Mouse (Mus musculus) right cerebral cortex, adult 2 months (tissue): Measurements from ENCODE around the gene Hpcal4.
"Not testable (repeated sequence)": the region's sequence is repeated elsewhere in the genome, so short reads cannot be mapped to it uniquely, and the experiment has no call there.

Experiments
- DNase-seq, 2 experiments: peaks; one replicate each; pipeline ENCODE4 v3.0.0; 2021 to 2022; ENCODE audit warnings: low spot score in 2 of 2

Gene Hpcal4

DNA sequence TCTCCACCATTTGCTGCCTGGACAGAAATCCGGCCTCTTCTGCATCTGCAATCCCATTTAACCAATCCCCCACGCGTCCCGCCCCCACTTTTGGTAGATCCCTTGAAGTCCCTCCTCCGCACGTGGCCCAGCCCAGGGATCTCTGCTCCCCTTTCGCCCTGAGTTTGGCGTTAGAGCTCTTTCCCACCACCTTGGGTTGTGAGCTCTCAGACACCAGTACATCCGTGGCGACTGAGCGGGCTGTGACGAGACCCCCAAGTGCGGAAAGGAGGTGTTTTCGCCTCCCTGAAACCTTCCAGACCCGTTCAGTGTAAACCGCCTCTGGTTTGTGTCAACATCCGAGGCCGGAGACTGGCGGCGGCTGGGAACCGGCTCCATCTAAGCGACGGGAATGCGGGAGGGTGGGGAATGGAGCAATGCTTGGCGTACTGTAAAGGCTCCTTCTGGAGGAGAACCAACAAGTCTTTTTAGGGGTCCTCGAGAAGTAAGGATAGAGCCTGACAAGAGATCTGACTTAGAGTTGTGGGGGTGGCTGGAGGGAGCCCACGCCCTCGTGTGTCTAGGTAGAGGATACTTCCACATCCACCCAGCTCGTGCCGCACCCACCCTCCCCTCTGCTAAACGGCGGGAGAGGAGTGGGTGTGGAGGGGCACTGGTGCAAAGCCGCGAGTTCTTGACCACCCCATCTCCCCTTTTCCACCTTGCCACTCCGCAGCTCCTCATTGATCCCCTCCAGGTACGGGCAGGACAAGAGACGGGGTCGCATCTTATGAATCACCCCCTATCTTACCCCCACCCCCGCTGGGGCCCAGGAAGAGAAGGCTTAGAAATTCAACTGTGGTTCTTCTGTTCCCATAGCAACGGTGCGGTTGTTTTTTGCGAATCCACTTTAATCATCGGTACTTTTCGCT, at the start of gene Hpcal4:
Hpcal4 (plus strand) TSS at position 900 of the 911 bp plus-strand sequence.
- peak; percentile 64 to 65 for DNase-seq

DNA sequence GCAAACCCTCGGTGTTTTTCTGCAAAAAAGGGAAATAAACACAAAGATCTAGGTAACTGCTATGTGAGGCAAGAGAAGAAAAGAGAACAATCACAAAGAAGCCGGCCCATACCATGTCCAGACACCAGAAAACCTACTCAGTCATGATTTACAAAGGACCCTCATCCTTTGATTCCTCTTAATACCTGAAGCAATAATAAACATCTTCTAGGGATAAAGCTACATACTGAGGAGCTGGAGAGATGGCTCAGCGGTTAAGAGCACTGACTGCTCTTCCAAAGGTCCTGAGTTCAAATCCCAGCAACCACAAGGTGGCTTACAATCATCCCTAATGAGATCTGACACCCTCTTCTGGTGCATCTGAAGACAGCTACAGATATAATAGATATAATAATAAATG, 45.5 kb upstream of the Hpcal4 start:
- no peak for DNase-seq

DNA sequence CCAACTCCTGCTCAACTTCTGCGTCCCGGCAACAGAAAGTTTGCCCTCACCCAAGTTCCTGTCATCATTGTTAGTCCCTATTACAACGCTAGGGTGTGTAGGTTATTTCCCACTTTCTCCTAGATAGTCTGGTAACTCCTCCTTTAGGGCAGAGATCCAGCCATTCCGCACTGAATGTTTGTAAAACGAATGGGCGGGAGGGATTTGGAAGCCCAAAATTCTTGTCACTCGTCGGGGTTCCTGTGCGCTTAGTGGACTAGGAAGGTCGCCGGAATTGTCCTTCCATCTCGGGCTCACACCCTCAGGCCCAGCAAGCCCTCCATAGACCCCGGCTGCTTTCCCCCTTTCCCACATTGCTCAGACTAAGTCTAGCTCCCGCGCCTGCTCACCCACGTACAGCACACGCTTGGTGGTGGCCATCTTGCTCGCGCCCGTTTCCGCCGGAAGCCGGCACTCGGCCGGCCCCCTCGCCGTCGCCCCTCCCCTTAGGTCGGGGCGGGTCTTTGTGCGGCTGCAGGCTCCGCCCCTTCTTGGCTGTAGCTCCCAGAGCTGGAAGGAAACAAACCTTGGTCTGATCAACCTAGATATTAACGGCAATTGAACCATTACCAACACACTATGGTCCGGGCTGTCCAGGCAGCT, 43.4 kb upstream of the Hpcal4 start, which contains the start of gene Ppie:
Ppie (minus strand) TSS at position 439 of the 642 bp plus-strand sequence.
- DNase-seq, result peak; percentile 66 to 75

DNA sequence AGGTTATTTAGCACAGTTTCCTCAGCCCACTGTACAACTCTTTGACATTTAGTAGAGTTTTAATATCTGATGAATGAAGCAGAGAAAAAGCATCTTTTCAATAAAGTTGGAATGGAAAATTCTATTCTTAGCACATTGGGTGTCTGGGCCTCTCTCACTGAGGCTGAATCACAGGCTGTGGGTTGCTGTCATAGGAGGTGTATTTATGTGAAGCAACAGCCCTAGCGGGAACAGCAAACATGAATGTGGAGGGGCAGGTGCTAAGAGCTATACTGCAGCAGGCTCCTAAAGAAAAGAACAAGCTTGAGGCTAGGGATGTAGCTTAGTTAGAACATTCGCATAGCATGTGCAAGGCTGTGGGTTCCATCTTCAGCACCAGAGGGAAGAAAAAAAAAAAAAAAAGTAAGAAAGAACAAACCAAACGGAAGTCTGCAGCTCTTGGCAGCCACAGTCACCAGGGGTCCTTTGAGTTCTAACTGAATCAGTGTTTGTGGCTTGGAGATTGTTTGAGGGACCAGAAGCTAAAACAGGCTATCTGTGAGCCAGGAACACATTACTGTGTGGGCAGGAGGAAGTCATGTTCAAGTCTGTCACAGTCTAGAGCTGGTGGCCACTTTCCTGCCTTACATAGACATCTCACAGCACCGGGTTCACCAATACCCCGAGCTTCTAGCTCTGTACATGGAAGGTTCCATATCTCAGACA, 35.4 kb upstream of the Hpcal4 start:
- DNase-seq, result peak; percentile 68 to 74

DNA sequence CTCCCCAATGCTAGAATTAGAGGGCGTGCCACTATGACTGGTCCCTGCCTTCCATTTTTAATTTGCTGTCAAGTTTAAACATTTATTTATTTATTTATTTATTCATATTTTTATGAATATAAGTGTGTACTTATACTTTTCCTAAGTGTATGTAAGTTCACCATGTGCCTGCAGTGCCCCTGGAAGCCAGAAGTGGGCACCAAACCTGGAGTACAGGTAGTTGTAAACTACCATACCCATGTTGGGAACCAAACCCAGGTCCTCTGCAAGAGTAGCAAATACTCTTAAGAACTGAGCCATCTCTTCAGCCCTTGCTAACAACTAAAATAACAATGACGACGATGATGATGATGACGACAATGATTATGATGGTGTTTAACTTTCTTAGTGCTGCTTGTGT, 31.0 kb upstream of the Hpcal4 start:
- DNase-seq, result no peak

- peak; percentile 87 to 89 for DNase-seq
Measured at GRCm38 (mm10) chr4:123152976-123153375, 30.1 kb upstream of the Hpcal4 start.

GRCm38 (mm10) chr4:123155004-123155403, 28.0 kb upstream of the Hpcal4 start:
- peak; percentile 38 to 65 for DNase-seq

DNA sequence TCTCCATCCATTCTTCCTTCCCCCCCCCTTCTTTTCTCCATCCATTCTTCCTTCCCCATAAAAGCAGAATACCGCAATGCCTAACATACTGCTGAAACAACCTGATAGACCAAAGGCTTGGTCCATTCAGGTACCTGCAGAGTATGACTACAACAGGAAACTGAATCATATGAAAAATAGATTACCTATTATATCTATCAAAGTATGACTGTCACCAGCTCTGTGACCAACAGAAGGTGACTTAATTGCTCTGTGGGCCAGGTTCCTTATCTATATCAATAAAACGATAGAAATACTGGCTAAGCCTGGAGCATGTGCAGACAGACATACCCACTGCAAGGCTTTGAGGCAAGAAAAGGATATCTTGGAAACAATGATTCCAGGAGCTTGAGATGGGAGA, 27.6 kb upstream of the Hpcal4 start:
- no peak for DNase-seq

DNA sequence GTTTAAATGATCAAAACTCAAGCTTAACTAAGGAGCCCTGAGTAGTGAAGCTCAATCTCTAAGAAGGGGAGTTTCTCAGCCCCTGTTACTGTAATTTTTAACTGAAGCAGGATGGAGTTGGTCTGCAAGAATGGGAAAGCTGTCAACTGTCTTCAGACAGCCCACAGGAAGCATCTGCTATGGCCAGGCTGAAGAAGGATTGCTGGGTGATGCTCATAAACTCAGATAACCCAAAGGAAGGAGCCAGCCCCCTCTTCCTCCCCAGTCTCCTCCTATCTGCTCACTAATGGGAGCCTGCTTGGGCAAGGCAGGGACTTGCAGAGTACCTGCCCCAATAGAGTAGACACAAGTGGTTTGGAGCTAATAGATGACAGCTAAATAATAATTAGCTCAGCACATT, 27.2 kb upstream of the Hpcal4 start:
- DNase-seq, result no peak

DNA sequence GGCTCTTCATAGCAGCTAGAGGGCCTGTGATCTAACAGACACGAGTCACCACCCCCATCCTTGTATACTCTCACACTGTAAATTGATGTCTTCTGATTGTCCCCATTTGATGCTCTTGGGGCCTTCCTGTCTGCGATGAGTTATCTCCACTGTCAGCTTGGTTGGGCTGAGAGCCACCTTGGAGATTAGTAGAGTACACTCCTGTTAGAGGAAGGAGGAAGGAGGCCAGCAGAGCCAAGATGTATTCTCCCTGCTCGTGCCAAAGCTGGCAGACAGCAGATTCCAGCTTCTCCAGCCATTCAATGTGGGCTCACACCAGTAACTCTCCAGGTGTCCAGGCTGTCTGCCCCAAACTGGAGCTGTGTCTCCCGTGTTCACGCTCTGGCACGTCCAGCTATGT, 22.5 kb upstream of the Hpcal4 start:
- no peak for DNase-seq

DNA sequence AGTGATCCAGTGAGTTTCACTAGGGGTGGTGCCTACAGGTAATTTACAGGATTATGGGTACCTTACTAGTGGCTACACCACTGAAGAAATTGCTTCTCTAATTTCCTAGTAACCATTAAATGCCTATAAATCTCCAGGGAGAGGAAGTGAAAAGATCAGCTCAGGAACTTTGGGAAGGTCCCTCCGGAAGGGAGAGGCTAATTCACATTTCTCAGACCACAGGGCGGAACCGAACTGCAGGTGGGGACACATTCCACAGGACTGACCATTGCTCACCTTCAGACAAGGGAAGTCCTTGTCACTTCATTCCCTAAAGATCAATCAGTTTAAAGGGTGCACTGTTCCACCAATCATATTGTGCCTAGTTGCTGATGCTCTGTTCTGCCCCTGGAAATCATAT, 21.8 kb upstream of the Hpcal4 start:
- not testable (repeated sequence) for DNase-seq

GRCm38 (mm10) chr4:123162305-123162917, 20.6 kb upstream of the Hpcal4 start:
- peak in 1 of 2 experiments; percentile 25 for DNase-seq

DNA sequence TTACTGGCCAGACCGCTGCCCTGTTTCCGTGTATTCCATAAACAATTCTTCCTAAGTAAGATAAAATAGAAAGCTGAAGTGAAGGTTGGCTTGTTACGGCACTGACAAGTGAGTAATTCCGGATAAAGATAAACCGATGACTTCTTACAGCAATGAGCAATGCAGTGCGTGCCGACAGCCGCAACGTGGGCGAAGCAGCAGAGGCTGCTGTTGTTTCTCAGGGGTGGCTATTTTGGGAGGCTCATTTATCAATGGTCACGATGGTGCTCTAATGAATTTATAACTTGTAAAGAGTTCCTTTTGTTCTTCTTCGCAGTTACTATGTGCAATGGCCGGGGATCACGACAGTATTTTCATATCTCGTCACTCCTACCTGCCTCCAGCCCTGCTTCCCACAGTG, 18.9 kb upstream of the Hpcal4 start:
- DNase-seq, result peak; percentile 71 to 73

- DNase-seq, result no peak
Measured at GRCm38 (mm10) chr4:123171811-123172210, 11.2 kb upstream of the Hpcal4 start.

- DNase-seq, result peak; percentile 94 to 96
Measured at GRCm38 (mm10) chr4:123183239-123184056, 421 bp downstream of the Hpcal4 start.

DNA sequence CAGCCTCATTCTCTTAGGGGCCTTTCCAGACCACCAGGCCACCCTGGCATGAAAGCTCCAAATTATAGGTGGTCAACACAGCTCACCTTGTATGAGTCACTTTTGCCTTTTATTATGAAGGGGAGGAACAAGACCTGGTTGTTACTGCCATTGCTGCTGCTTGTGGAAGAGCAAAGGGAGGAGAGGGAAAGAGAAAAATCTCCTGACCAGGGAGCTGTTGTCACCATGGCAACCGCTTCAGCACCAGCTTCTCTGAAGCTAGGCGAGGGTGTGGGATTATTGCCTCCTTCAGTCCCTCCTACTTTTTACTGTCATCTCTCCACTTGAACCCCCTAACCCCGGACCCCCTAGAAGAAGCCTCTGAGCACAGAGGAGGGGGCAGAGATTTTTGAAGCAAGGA, 1.8 kb downstream of the Hpcal4 start:
- peak; percentile 58 to 71 for DNase-seq

- peak; percentile 61 to 64 for DNase-seq
Measured at GRCm38 (mm10) chr4:123192336-123192735, 9.3 kb downstream of the Hpcal4 start.

GRCm38 (mm10) chr4:123193791-123194190, 10.8 kb downstream of the Hpcal4 start:
- DNase-seq, result peak in 1 of 2 experiments; percentile 48

- no peak for DNase-seq
Measured at GRCm38 (mm10) chr4:123196695-123197094, 13.7 kb downstream of the Hpcal4 start.

- DNase-seq, result peak; percentile 74 to 80
Measured at GRCm38 (mm10) chr4:123200771-123201185, 17.8 kb downstream of the Hpcal4 start.
